Mouse (Mus musculus) heart, postnatal 14 days (tissue): ENCODE measurements around the gene Vps41. TPM values are rescaled to one million over a fixed set of nuclear protein-coding genes. Genes with fewer than 3 reads are reported as not detected.
A peak's percentile ranks its signal among the peaks of the same experiment; 100 is the strongest.

Experiments used
- DNase-seq, 2 experiments: peaks; one replicate each; pipeline ENCODE4 v3.0.0; 2021 to 2022
- intact Hi-C: fragments of 180-260 bp; cut with DNase I; formaldehyde crosslinking; loops from one replicate; pipeline ENCODE4 v1.15.1; 2025
- total RNA-seq, 2 experiments: library from RNA; stranded (reverse); gene quantifications; 2 replicates each; pipeline ENCODE4 v1.2.3; 2021

Gene Vps41
- total RNA-seq, 2 experiments from 2014 or later = 32.7 to 35.2 TPM

GRCm38 (mm10) chr13:18856026-18856802 is 139.1 kb downstream of the Vps41 start:
- DNase-seq = no peak
- intact Hi-C loops = no loop called here

DNA sequence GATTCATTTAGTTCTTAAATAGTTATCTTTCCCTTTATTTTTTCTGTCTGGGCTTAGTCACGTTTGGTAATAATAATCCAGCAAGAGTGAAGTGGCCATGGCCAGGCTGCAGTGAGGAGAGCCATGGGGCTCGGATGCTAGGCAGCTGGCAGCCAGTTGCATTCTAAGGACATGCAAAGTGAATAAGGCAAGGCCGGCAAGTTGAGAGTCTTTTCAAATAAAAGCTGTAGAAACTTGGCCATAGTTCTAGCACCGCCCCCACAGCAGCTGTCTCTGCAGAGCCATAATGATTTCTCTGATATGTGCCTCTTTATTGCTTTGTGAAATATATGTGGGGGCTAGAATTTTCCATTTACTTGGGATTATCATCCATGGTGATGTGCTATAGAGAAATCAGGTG is 141.1 kb downstream of the Vps41 start:
- intact Hi-C loops = no loop called here
- DNase-seq = no peak

DNA sequence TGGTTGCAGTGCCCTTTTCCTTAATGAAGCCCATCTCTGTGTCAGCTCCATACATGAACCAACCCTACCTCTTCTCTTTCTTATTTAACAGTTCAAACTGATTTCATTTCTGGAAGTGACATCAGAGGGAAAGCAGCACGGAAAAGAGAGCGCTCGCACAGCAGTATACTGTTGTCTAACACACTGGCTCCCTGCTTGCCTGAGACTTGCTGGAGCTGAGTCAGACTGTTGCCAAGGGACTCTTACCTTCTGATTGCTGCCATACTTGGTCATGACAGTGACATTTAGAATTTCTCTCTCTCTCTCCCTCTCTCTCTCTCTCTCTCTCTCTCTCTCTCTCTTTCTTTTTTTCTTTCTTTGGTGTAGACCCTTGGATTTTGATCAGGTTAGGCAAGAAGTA is 142.3 kb downstream of the Vps41 start:
- no peak for DNase-seq
- intact Hi-C loops = no loop called here

GRCm38 (mm10) chr13:18868030-18868490 is 151.0 kb downstream of the Vps41 start:
- intact Hi-C loops = loop anchor here (5.0 to 10.0 kb wide), 2 partner anchors 237 to 264 kb away; no protein-coding TSS in a partner anchor
- peak; percentile 21 to 31 for DNase-seq

GRCm38 (mm10) chr13:18868825-18869224 is 151.7 kb downstream of the Vps41 start:
- intact Hi-C loops = loop anchor here (5.0 to 10.0 kb wide), 2 partner anchors 236 to 263 kb away; no protein-coding TSS in a partner anchor

GRCm38 (mm10) chr13:18875321-18875720 is 158.2 kb downstream of the Vps41 start:
- DNase-seq = no peak
- intact Hi-C loops = no loop called here

More at GRCm38 (mm10) chr13:18868825-18869224, 151.7 kb downstream of the Vps41 start:
- DNase-seq = no peak

GRCm38 (mm10) chr13:18892910-18893309 is 175.8 kb downstream of the Vps41 start:
- intact Hi-C loops = no loop called here
- no peak for DNase-seq

- intact Hi-C loops = no loop called here
- DNase-seq = peak; percentile 13 to 14
These were observed 179.7 kb downstream of the Vps41 start for GRCm38 (mm10) chr13:18896789-18897188.

- DNase-seq = no peak
- intact Hi-C loops = no loop called here
These were observed 186.5 kb downstream of the Vps41 start for GRCm38 (mm10) chr13:18903623-18904022.

DNA sequence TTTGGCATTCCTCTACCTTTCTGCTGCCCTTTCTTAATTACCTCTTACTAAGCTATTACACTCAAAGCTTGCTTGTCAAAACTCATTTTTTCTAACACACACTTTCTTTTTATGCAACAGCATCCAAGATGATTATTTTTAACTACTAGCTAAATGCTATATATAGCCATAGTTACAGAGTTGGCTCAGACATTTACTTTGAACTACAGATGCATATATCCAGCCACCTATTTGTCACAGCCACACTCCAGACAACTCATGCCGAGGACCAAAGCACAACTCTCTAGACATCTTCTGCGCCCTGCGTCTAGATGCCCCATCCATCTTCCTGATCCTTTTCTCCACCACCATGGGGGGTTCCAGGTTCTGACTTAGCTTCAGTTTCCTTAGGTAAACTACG is 197.7 kb downstream of the Vps41 start:
- DNase-seq = no peak
- intact Hi-C loops = no loop called here

Other genes with a start within 250 kb of the Vps41 start
- 1 to 10 TPM in 1 of 2 experiments, under 1 TPM in 1; 0.90 to 1.5 TPM for gene Amph, start 230.9 kb downstream of the Vps41 start, total RNA-seq